Mouse (Mus musculus) cerebellum, adult 2 months (tissue): ENCODE data around the gene Tmem132c. TPM values are rescaled to one million over a fixed set of nuclear protein-coding genes. Genes with fewer than 3 reads are reported as not detected.

ENCODE experiments used
- DNase-seq, 2 experiments: peaks; one replicate each; pipeline ENCODE4 v3.0.0; 2021
- H3K27ac ChIP-seq: fragments of 200-500 bp; 2 replicates; pipeline ENCODE4 v1.5.1; 2012; ENCODE audit warnings: low read length, control low read depth, inconsistent platforms; ENCODE audit not compliant: insufficient read depth
- H3K27me3 ChIP-seq: fragments of 200-500 bp; 2 replicates; pipeline ENCODE4 v1.6.1; 2012; ENCODE audit warnings: inconsistent platforms, mild to moderate bottlenecking, low read length, moderate library complexity; ENCODE audit not compliant: control insufficient read depth, insufficient read depth
- H3K4me1 ChIP-seq: fragments of 200-500 bp; 2 replicates; pipeline ENCODE4 v1.6.1; 2011; ENCODE audit warnings: low read length; ENCODE audit not compliant: control insufficient read depth, insufficient read depth
- H3K4me3 ChIP-seq: fragments of 200-500 bp; replicated peaks from 2 replicates; pipeline ENCODE3; 2011; ENCODE audit warnings: mild to moderate bottlenecking, low read depth, low read length, control low read depth; ENCODE audit not compliant: insufficient read depth
- CTCF ChIP-seq: fragments of 200-500 bp; IDR thresholded peaks from 2 replicates; pipeline ENCODE4 v1.5.1; 2011; ENCODE audit warnings: low read depth, mild to moderate bottlenecking, control low read depth, low read length, moderate library complexity, borderline replicate concordance; ENCODE audit not compliant: insufficient read depth
- POLR2A ChIP-seq: fragments of 200-500 bp; IDR thresholded peaks from 2 replicates; pipeline ENCODE4 v1.6.1; 2011; ENCODE audit warnings: low read length, control low read depth, borderline replicate concordance; ENCODE audit not compliant: insufficient read depth
- WGBS: fragments of 180-500 bp; shearing (Covaris S2); methylation state at CpG from one replicate; pipeline ENCODE4 v1.1.7; 2018; 5-methylcytosine and 5-hydroxymethylcytosine counted together
- polyA plus RNA-seq: library from polyadenylated mRNA; depleted of rRNA; stranded (reverse); fragments of >200 nt; gene quantifications from 2 replicates; pipeline ENCODE4 v1.2.3, GENCODE M21; 2012

The Tmem132c gene
- polyA plus RNA-seq, 1 experiment, result 14.0 TPM

GRCm38 (mm10) chr5:127368191-127368590 is 126.6 kb downstream of the Tmem132c start:
- no peaks in the 10 kb centered on the region for H3K27me3 ChIP-seq
- no peaks in the 10 kb centered on the region for H3K4me1 ChIP-seq
- H3K27ac ChIP-seq, result no peak overlapping the region
- no peak for TF ChIP-seq CTCF
- no peak for TF ChIP-seq POLR2A
- no peak for DNase-seq
- 82% methylated on average over 3 of the region's 3 CpGs for WGBS
- H3K4me3 ChIP-seq, result no peak overlapping the region

- 69% methylated on average over 7 of the region's 7 CpGs for WGBS
- Histone ChIP-seq H3K27me3 (no peaks in the 10 kb centered on the region), H3K27ac (no peak overlapping the region), H3K4me3 (no peak overlapping the region), H3K4me1 (no peaks in the 10 kb centered on the region)
- TF ChIP-seq POLR2A (no peak), CTCF (no peak)
- no peak for DNase-seq
Observed at GRCm38 (mm10) chr5:127369812-127370211, 128.2 kb downstream of the Tmem132c start.

- Histone ChIP-seq H3K4me1 (no peaks in the 10 kb centered on the region), H3K27ac (no peak overlapping the region), H3K4me3 (no peak overlapping the region), H3K27me3 (no peaks in the 10 kb centered on the region)
- 66% methylated on average over 3 of the region's 3 CpGs for WGBS
- DNase-seq, result no peak
- TF ChIP-seq POLR2A (no peak), CTCF (no peak)
Observed at GRCm38 (mm10) chr5:127370503-127370902, 128.9 kb downstream of the Tmem132c start.

GRCm38 (mm10) chr5:127374251-127374650 is 132.6 kb downstream of the Tmem132c start:
- Histone ChIP-seq H3K27me3 (no peaks in the 10 kb centered on the region), H3K4me1 (peaks cover 7% of the 10 kb centered on the region), H3K27ac (no peak overlapping the region), H3K4me3 (no peak overlapping the region)
- DNase-seq, result peak in 1 of 2 experiments; percentile 41
- TF ChIP-seq POLR2A, result no peak
- no peak for TF ChIP-seq CTCF
- WGBS, result 68% methylated on average over 9 of the region's 9 CpGs

- H3K4me1 ChIP-seq, result peaks cover 21% of the 10 kb centered on the region
- no peak overlapping the region for H3K4me3 ChIP-seq
- TF ChIP-seq CTCF, result no peak
- no peak for TF ChIP-seq POLR2A
- 71% methylated on average over 3 of the region's 3 CpGs for WGBS
- DNase-seq, result no peak
- no peak overlapping the region for H3K27ac ChIP-seq
- H3K27me3 ChIP-seq, result no peaks in the 10 kb centered on the region
Observed at GRCm38 (mm10) chr5:127375654-127376053, 134.0 kb downstream of the Tmem132c start.

- DNase-seq, result no peak
- H3K27me3 ChIP-seq, result no peaks in the 10 kb centered on the region
- peaks cover 30% of the 10 kb centered on the region for H3K4me1 ChIP-seq
- WGBS, result 48% methylated on average over 5 of the region's 5 CpGs
- no peak overlapping the region for H3K27ac ChIP-seq
- no peak for TF ChIP-seq CTCF
- no peak overlapping the region for H3K4me3 ChIP-seq
Observed at GRCm38 (mm10) chr5:127378521-127378920, 136.9 kb downstream of the Tmem132c start.

GRCm38 (mm10) chr5:127379351-127379750 is 137.7 kb downstream of the Tmem132c start:
- DNase-seq, result peak; percentile 61 to 87
- H3K27me3 ChIP-seq, result no peaks in the 10 kb centered on the region
- 17% methylated on average over 2 of the region's 2 CpGs for WGBS
- H3K4me1 ChIP-seq, result peaks cover 30% of the 10 kb centered on the region
- no peak for TF ChIP-seq POLR2A
- 0 out of 2 replicates have a peak overlapping the region, but pooled peaks have one; percentile 46 for H3K27ac ChIP-seq
- no peak overlapping the region for H3K4me3 ChIP-seq

GRCm38 (mm10) chr5:127381216-127381615 is 139.6 kb downstream of the Tmem132c start:
- Histone ChIP-seq H3K4me1 (peaks cover 30% of the 10 kb centered on the region), H3K27ac (no peak overlapping the region), H3K27me3 (no peaks in the 10 kb centered on the region), H3K4me3 (no peak overlapping the region)
- 5% methylated on average over 4 of the region's 4 CpGs for WGBS
- no peak for TF ChIP-seq POLR2A
- no peak for TF ChIP-seq CTCF
- DNase-seq, result peak; percentile 54 to 81
